Mouse (Mus musculus): ENCODE measurements around the gene Cog8. TPM values are rescaled to one million over a fixed set of nuclear protein-coding genes. Genes with fewer than 3 reads are reported as not detected.

Cog8 gene
- polyA plus RNA-seq, 1 experiment = 24.0 TPM

- Histone ChIP-seq H3K4me3 (ENCODE audit: insufficient read depth, low read length) (no peak overlapping the region), H3K4me1 (ENCODE audit: control insufficient read depth, insufficient read depth, low read length) (peaks cover 12% of the 10 kb centered on the region; the same call in 1 of the 2 replicates), H3K27ac (ENCODE audit: insufficient read depth, low read depth, low read length) (no peak overlapping the region)
- no peak for TF ChIP-seq CTCF (IDR thresholded peaks at IDR 0.05; ENCODE audit: low read depth, low read length)
- no peak for TF ChIP-seq POLR2A (IDR thresholded peaks at IDR 0.05; ENCODE audit: borderline replicate concordance, low read depth, low read length)
Measured at GRCm38 (mm10) chr8:107076239-107076888, 19.9 kb upstream of the Cog8 start.

- peaks cover 6% of the 10 kb centered on the region; the same call in 1 of the 2 replicates for H3K4me1 ChIP-seq (ENCODE audit: control insufficient read depth, insufficient read depth, low read length)
- TF ChIP-seq POLR2A (IDR thresholded peaks at IDR 0.05; ENCODE audit: borderline replicate concordance, low read depth, low read length) = no peak
- TF ChIP-seq CTCF (IDR thresholded peaks at IDR 0.05; ENCODE audit: low read depth, low read length) = no peak
- no peak overlapping the region for H3K4me3 ChIP-seq (ENCODE audit: insufficient read depth, low read length)
- H3K27ac ChIP-seq (ENCODE audit: insufficient read depth, low read depth, low read length) = no peak overlapping the region
Measured at GRCm38 (mm10) chr8:107074128-107074527, 17.6 kb upstream of the Cog8 start.

- peaks cover 6% of the 10 kb centered on the region; the same call in 1 of the 2 replicates for H3K4me1 ChIP-seq (ENCODE audit: control insufficient read depth, insufficient read depth, low read length)
- TF ChIP-seq POLR2A (IDR thresholded peaks at IDR 0.05; ENCODE audit: borderline replicate concordance, low read depth, low read length) (no peak), CTCF (IDR thresholded peaks at IDR 0.05; ENCODE audit: low read depth, low read length) (no peak)
- no peak overlapping the region for H3K4me3 ChIP-seq (ENCODE audit: insufficient read depth, low read length)
- no peak overlapping the region for H3K27ac ChIP-seq (ENCODE audit: insufficient read depth, low read depth, low read length)
Measured at GRCm38 (mm10) chr8:107073706-107074105, 17.2 kb upstream of the Cog8 start.

GRCm38 (mm10) chr8:107065511-107066496 is 9.3 kb upstream of the Cog8 start, which contains the start of gene Tmed6:
TSS of gene Tmed6 (minus strand) at chr8:107065644.
- no peak within 1 kb of the TSS for H3K4me3 ChIP-seq (ENCODE audit: insufficient read depth, low read length)
- TF ChIP-seq POLR2A (IDR thresholded peaks at IDR 0.05; ENCODE audit: borderline replicate concordance, low read depth, low read length) (no peak), CTCF (IDR thresholded peaks at IDR 0.05; ENCODE audit: low read depth, low read length) (no peak)

GRCm38 (mm10) chr8:107062613-107063012 is 6.1 kb upstream of the Cog8 start:
- Histone ChIP-seq H3K4me3 (ENCODE audit: insufficient read depth, low read length) (no peak overlapping the region), H3K4me1 (ENCODE audit: control insufficient read depth, insufficient read depth, low read length) (peaks cover 8% of the 10 kb centered on the region), H3K27ac (ENCODE audit: insufficient read depth, low read depth, low read length) (no peak overlapping the region)
- no peak for TF ChIP-seq POLR2A (IDR thresholded peaks at IDR 0.05; ENCODE audit: borderline replicate concordance, low read depth, low read length)
- no peak for TF ChIP-seq CTCF (IDR thresholded peaks at IDR 0.05; ENCODE audit: low read depth, low read length)

More at GRCm38 (mm10) chr8:107065511-107066496, 9.3 kb upstream of the Cog8 start, which contains the start of gene Tmed6:
- Histone ChIP-seq H3K4me1 (ENCODE audit: control insufficient read depth, insufficient read depth, low read length) (no peaks in the 10 kb centered on the region), H3K27ac (ENCODE audit: insufficient read depth, low read depth, low read length) (no peak within 1 kb of the TSS)

GRCm38 (mm10) chr8:107056973-107057369 is 482 bp upstream of the Cog8 start:
- peak overlapping the region; percentile 83 for H3K4me3 ChIP-seq (ENCODE audit: insufficient read depth, low read length)
- peak overlapping the region; percentile 22 for H3K27ac ChIP-seq (ENCODE audit: insufficient read depth, low read depth, low read length)
- TF ChIP-seq POLR2A (IDR thresholded peaks at IDR 0.05; ENCODE audit: borderline replicate concordance, low read depth, low read length) (no peak), CTCF (IDR thresholded peaks at IDR 0.05; ENCODE audit: low read depth, low read length) (no peak)
- peaks cover 8% of the 10 kb centered on the region for H3K4me1 ChIP-seq (ENCODE audit: control insufficient read depth, insufficient read depth, low read length)

- TF ChIP-seq CTCF (IDR thresholded peaks at IDR 0.05; ENCODE audit: low read depth, low read length) = no peak
- no peak for TF ChIP-seq POLR2A (IDR thresholded peaks at IDR 0.05; ENCODE audit: borderline replicate concordance, low read depth, low read length)
- H3K4me3 ChIP-seq (ENCODE audit: insufficient read depth, low read length) = no peak overlapping the region
- H3K27ac ChIP-seq (ENCODE audit: insufficient read depth, low read depth, low read length) = no peak overlapping the region
- peaks cover 3% of the 10 kb centered on the region for H3K4me1 ChIP-seq (ENCODE audit: control insufficient read depth, insufficient read depth, low read length)
Measured at GRCm38 (mm10) chr8:107052046-107052445, 4.4 kb downstream of the Cog8 start.

- Histone ChIP-seq H3K4me3 (ENCODE audit: insufficient read depth, low read length) (peak overlapping the region; percentile 85), H3K27ac (ENCODE audit: insufficient read depth, low read depth, low read length) (no peak overlapping the region), H3K4me1 (ENCODE audit: control insufficient read depth, insufficient read depth, low read length) (peaks cover 6% of the 10 kb centered on the region)
- TF ChIP-seq CTCF (IDR thresholded peaks at IDR 0.05; ENCODE audit: low read depth, low read length) = no peak
- TF ChIP-seq POLR2A (IDR thresholded peaks at IDR 0.05; ENCODE audit: borderline replicate concordance, low read depth, low read length) = 0 out of 2 replicates have a peak, but pooled peaks have one; percentile 19
Measured at GRCm38 (mm10) chr8:107049480-107049879, 7.0 kb downstream of the Cog8 start.

- TF ChIP-seq POLR2A (IDR thresholded peaks at IDR 0.05; ENCODE audit: borderline replicate concordance, low read depth, low read length) (no peak), CTCF (IDR thresholded peaks at IDR 0.05; ENCODE audit: low read depth, low read length) (no peak)
- H3K4me1 ChIP-seq (ENCODE audit: control insufficient read depth, insufficient read depth, low read length) = peaks cover 6% of the 10 kb centered on the region
- H3K27ac ChIP-seq (ENCODE audit: insufficient read depth, low read depth, low read length) = peak within 1 kb of the TSS; percentile 63
- H3K4me3 ChIP-seq (ENCODE audit: insufficient read depth, low read length) = peak within 1 kb of the TSS; percentile 85
Measured at GRCm38 (mm10) chr8:107048061-107048941, 8.2 kb downstream of the Cog8 start, which contains the start of gene Pdf. TSS of gene Pdf (minus strand) at chr8:107048614.

Measured in bone marrow macrophage, adult 2 months (primary cell).